Mouse (Mus musculus): ENCODE results near the gene March5. TPM values are rescaled to one million over a fixed set of nuclear protein-coding genes. Genes with fewer than 3 reads are reported as not detected.

The March5 gene
- polyA plus RNA-seq, 1 experiment from 2014 or later = 49.9 TPM

GRCm38 (mm10) chr19:37263943-37264897 lies 56.9 kb downstream of the March5 start:
- no peak overlapping the region for H3K9ac ChIP-seq (ENCODE audit: low read length)
- no peak; the same call in 1 of the 2 replicates for ATAC-seq (ENCODE audit: low FRiP score, low TSS enrichment)
- H3K27me3 ChIP-seq (ENCODE audit: control insufficient read depth, insufficient read depth, low read length) = no peaks in the 10 kb centered on the region
- H3K4me2 ChIP-seq (replicated peaks; ENCODE audit: low read depth) = no peak overlapping the region
- no peaks in the 10 kb centered on the region for H3K4me1 ChIP-seq (replicated peaks; ENCODE audit: control insufficient read depth, insufficient read depth)
- H3K4me3 ChIP-seq (ENCODE audit: low read depth, low read length) = no peak overlapping the region
- no peaks in the 10 kb centered on the region for H3K9me3 ChIP-seq (ENCODE audit: control insufficient read depth, low read length)
- no peak for DNase-seq (ENCODE audit: low spot score)
- TF ChIP-seq CTCF (IDR thresholded peaks at IDR 0.05; ENCODE audit: low read depth) (no peak), EP300 (optimal IDR thresholded peaks at IDR 0.05) (no peak)
- WGBS = 47% methylated on average over 23 of the region's 23 CpGs
- H3K36me3 ChIP-seq (ENCODE audit: control insufficient read depth, insufficient read depth, low read length) = no peaks in the 10 kb centered on the region
- H3K27ac ChIP-seq (replicated peaks) = no peak overlapping the region

GRCm38 (mm10) chr19:37265333-37266103 lies 58.2 kb downstream of the March5 start:
- Histone ChIP-seq H3K4me2 (replicated peaks; ENCODE audit: low read depth) (no peak overlapping the region), H3K27me3 (ENCODE audit: control insufficient read depth, insufficient read depth, low read length) (no peaks in the 10 kb centered on the region), H3K27ac (replicated peaks) (no peak overlapping the region), H3K9me3 (ENCODE audit: control insufficient read depth, low read length) (no peaks in the 10 kb centered on the region), H3K9ac (ENCODE audit: low read length) (no peak overlapping the region), H3K36me3 (ENCODE audit: control insufficient read depth, insufficient read depth, low read length) (no peaks in the 10 kb centered on the region), H3K4me1 (replicated peaks; ENCODE audit: control insufficient read depth, insufficient read depth) (no peaks in the 10 kb centered on the region), H3K4me3 (ENCODE audit: low read depth, low read length) (no peak overlapping the region)
- no peak for TF ChIP-seq EP300 (optimal IDR thresholded peaks at IDR 0.05)
- peak; percentile 99 for TF ChIP-seq CTCF (IDR thresholded peaks at IDR 0.05; ENCODE audit: low read depth)
- 29% methylated on average over 10 of the region's 10 CpGs for WGBS
- ATAC-seq (ENCODE audit: low FRiP score, low TSS enrichment) = peak; percentile 73
- DNase-seq (ENCODE audit: low spot score) = peak; percentile 88

GRCm38 (mm10) chr19:37269106-37269505 lies 61.8 kb downstream of the March5 start:
- no peak overlapping the region for H3K4me2 ChIP-seq (replicated peaks; ENCODE audit: low read depth)
- H3K9me3 ChIP-seq (ENCODE audit: control insufficient read depth, low read length) = no peaks in the 10 kb centered on the region
- H3K27ac ChIP-seq (replicated peaks) = no peak overlapping the region
- DNase-seq (ENCODE audit: low spot score) (no peak), ATAC-seq (ENCODE audit: low FRiP score, low TSS enrichment) (no peak)
- H3K9ac ChIP-seq (ENCODE audit: low read length) = no peak overlapping the region
- no peaks in the 10 kb centered on the region for H3K4me1 ChIP-seq (replicated peaks; ENCODE audit: control insufficient read depth, insufficient read depth)
- TF ChIP-seq EP300 (optimal IDR thresholded peaks at IDR 0.05) (no peak), CTCF (IDR thresholded peaks at IDR 0.05; ENCODE audit: low read depth) (no peak)
- no peaks in the 10 kb centered on the region for H3K36me3 ChIP-seq (ENCODE audit: control insufficient read depth, insufficient read depth, low read length)
- 86% methylated on average over 16 of the region's 16 CpGs for whole genome bisulfite sequencing
- H3K27me3 ChIP-seq (ENCODE audit: control insufficient read depth, insufficient read depth, low read length) = no peaks in the 10 kb centered on the region
- H3K4me3 ChIP-seq (ENCODE audit: low read depth, low read length) = no peak overlapping the region

Other genes with a start within 250 kb of the March5 start
- gene Cpeb3, start 1.1 kb downstream of the March5 start, polyA plus RNA-seq (2015; fragmentation: Nextera tagmentation; extraction: Ambion mirVana) = 1.2 and 1.3 TPM in 2 replicates
- 213 and 221 TPM in 2 replicates for gene Ide, start 130.3 kb downstream of the March5 start, polyA plus RNA-seq (2015; fragmentation: Nextera tagmentation; extraction: Ambion mirVana)
- 7.4 and 10.3 TPM in 2 replicates for gene Kif11, start 168.9 kb downstream of the March5 start, polyA plus RNA-seq (2015; fragmentation: Nextera tagmentation; extraction: Ambion mirVana)
- gene Hhex, start 227.3 kb downstream of the March5 start, polyA plus RNA-seq (2015; fragmentation: Nextera tagmentation; extraction: Ambion mirVana) = 6.8 and 8.2 TPM in 2 replicates